Mouse (Mus musculus) forebrain, embryonic 13.5 days (tissue): ENCODE measurements around the gene Nfkbie. TPM values are rescaled to one million over a fixed set of nuclear protein-coding genes. Genes with fewer than 3 reads are reported as not detected.
A peak's percentile ranks its signal among the peaks of the same experiment; 100 is the strongest.

ENCODE experiments used
- ATAC-seq: fragments of 200-750 bp; cut with Nextera tagmentation; 2 replicates; pipeline ENCODE4 v1.8.0; 2017
- H3K27ac ChIP-seq: fragments of 300-500 bp; sonication (generic); 2 replicates; pipeline ENCODE4 v1.5.1; 2015; ENCODE audit warnings: inconsistent platforms, mild to moderate bottlenecking, moderate library complexity
- H3K27me3 ChIP-seq: fragments of 300-500 bp; sonication (generic); 2 replicates; pipeline ENCODE4 v1.6.1; 2015; ENCODE audit warnings: mild to moderate bottlenecking, inconsistent platforms
- H3K36me3 ChIP-seq: fragments of 300-500 bp; sonication (generic); 2 replicates; pipeline ENCODE4 v1.6.1; 2015; ENCODE audit warnings: mild to moderate bottlenecking, inconsistent platforms; ENCODE audit not compliant: poor library complexity, severe bottlenecking
- H3K4me1 ChIP-seq: fragments of 300-500 bp; sonication (generic); 2 replicates; pipeline ENCODE4 v1.6.1; 2015; ENCODE audit warnings: inconsistent platforms
- H3K4me2 ChIP-seq: fragments of 300-500 bp; sonication (generic); 2 replicates; pipeline ENCODE4 v1.6.1; 2015; ENCODE audit warnings: inconsistent platforms, mild to moderate bottlenecking, moderate library complexity
- H3K4me3 ChIP-seq: fragments of 300-500 bp; sonication (generic); 2 replicates; pipeline ENCODE4 v1.5.1; 2015; ENCODE audit warnings: mild to moderate bottlenecking, inconsistent platforms
- H3K9ac ChIP-seq: fragments of 300-500 bp; sonication (generic); 2 replicates; pipeline ENCODE4 v1.6.1; 2015; ENCODE audit warnings: mild to moderate bottlenecking, inconsistent platforms
- H3K9me3 ChIP-seq: fragments of 300-500 bp; sonication (generic); replicated peaks from 2 replicates; pipeline ENCODE4 v1.6.1; 2016; ENCODE audit warnings: inconsistent platforms
- WGBS: fragments of 180-500 bp; shearing (Covaris S2); methylation state at CpG from one replicate; pipeline ENCODE4 v1.1.7; 2015; 5-methylcytosine and 5-hydroxymethylcytosine counted together
- polyA plus RNA-seq: library from polyadenylated mRNA; unstranded; fragments of >200 nt; fragmentation: Nextera tagmentation; extraction: Ambion mirVana; gene quantifications from 2 replicates; pipeline ENCODE4 v1.2.1, GENCODE M21; 2015

Gene Nfkbie
- polyA plus RNA-seq, 1 experiment from 2014 or later: 5.1 TPM

GRCm38 (mm10) chr17:45596631-45597396 lies 41.3 kb downstream of the Nfkbie start:
- no peaks in the 10 kb centered on the region for H3K36me3 ChIP-seq
- H3K4me1 ChIP-seq: peaks cover 71% of the 10 kb centered on the region
- no peak overlapping the region; the same call in 1 of the 2 replicates for H3K4me2 ChIP-seq
- 29% methylated on average over 11 of the region's 11 CpGs for WGBS
- no peak overlapping the region for H3K4me3 ChIP-seq
- H3K9me3 ChIP-seq: no peaks in the 10 kb centered on the region
- peak; percentile 67 for ATAC-seq
- no peak overlapping the region for H3K9ac ChIP-seq
- H3K27me3 ChIP-seq: peaks cover 36% of the 10 kb centered on the region
- H3K27ac ChIP-seq: peak overlapping the region; percentile 78

- Histone ChIP-seq H3K9me3 (no peaks in the 10 kb centered on the region), H3K4me2 (no peak overlapping the region), H3K9ac (no peak overlapping the region), H3K27me3 (peaks cover 43% of the 10 kb centered on the region), H3K4me1 (peaks cover 63% of the 10 kb centered on the region), H3K36me3 (no peaks in the 10 kb centered on the region), H3K27ac (no peak overlapping the region), H3K4me3 (no peak overlapping the region)
- ATAC-seq: 0 out of 2 replicates have a peak, but pooled peaks have one; percentile 26
- 43% methylated on average over 3 of the region's 3 CpGs for WGBS
Measured at GRCm38 (mm10) chr17:45597787-45598186, 42.3 kb downstream of the Nfkbie start.

DNA sequence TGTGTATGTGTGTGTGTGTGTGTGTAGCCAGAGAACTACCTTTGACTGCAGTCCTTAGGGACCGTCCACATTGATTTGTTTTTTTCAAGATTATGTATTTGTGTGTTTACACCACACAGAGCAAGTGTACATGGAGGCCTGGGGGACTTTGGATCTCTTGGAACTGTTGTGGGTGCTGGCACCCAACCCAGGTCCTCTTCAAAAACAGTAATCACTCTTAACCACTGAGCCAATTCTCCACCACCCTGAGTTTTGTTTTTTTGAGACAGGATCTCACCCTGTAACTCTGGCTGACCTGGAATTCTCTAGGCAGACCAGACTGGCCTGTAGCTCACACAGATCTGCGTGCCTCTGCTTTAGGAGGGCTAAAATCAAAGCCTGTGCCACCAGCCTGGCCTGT lies 42.9 kb downstream of the Nfkbie start:
- Histone ChIP-seq H3K4me1 (peaks cover 57% of the 10 kb centered on the region), H3K9ac (no peak overlapping the region), H3K4me3 (no peak overlapping the region), H3K27me3 (peaks cover 43% of the 10 kb centered on the region), H3K9me3 (no peaks in the 10 kb centered on the region), H3K36me3 (no peaks in the 10 kb centered on the region), H3K4me2 (no peak overlapping the region), H3K27ac (no peak overlapping the region)
- no peak for ATAC-seq
- WGBS: 95% methylated on average over 2 of the region's 2 CpGs

GRCm38 (mm10) chr17:45598891-45599290 lies 43.4 kb downstream of the Nfkbie start:
- H3K4me2 ChIP-seq: peak overlapping the region; percentile 62
- 0 out of 2 replicates have a peak overlapping the region, but pooled peaks have one; percentile 32 for H3K4me3 ChIP-seq
- WGBS: 36% methylated on average over 3 of the region's 3 CpGs

DNA sequence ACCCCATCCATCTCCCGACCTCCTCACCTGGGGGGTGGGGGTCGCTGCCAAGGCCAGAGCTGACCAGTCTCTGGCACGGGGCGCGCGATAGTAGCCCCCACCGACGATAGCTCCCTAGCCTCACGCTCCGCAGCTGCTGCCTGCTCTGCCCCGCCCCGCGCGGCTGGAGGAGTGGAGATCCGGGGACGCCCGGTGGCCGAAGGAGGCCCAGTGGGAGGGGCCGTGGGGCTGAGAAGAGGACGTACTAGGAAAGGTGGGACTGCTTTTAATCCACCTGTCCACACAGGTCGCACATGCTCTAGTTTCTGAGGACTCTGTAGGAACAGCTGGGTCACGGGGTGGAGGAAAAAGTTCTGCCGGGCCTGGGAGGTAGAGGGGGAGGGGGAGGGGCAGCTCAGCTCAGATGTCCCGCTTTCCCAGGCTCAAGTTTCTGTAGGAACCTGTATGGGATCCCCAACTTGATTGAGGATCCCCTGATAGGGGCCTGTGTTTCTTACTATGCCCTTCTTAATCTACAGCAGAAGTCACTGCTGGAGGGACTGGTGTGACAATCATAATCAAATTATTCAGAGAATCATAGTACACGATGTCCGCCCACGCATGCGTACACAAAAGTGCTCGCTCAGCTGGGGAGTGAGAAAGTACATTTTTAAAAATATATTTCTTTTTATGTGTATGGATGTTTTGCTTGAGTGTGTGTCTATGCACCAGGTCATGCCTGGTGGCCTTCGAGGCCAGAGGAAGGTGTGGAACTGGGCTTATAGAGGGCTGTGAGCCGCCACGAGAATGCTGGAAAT lies 44.1 kb downstream of the Nfkbie start, which contains the start of gene Slc29a1:
Slc29a1 (minus strand) TSS at position 161 of the 797 bp plus-strand sequence.
- no peaks in the 10 kb centered on the region for H3K9me3 ChIP-seq
- 15% methylated on average over 31 of the region's 32 CpGs for WGBS
- no peak within 1 kb of the TSS for H3K27ac ChIP-seq
- ATAC-seq: no peak
- H3K4me3 ChIP-seq: peak within 1 kb of the TSS; percentile 32
- peaks cover 38% of the 10 kb centered on the region for H3K27me3 ChIP-seq
- H3K9ac ChIP-seq: peak within 1 kb of the TSS; percentile 55
- no peaks in the 10 kb centered on the region for H3K36me3 ChIP-seq
- H3K4me2 ChIP-seq: peak within 1 kb of the TSS; percentile 62
- H3K4me1 ChIP-seq: peaks cover 44% of the 10 kb centered on the region

More at GRCm38 (mm10) chr17:45598891-45599290, 43.4 kb downstream of the Nfkbie start:
- ATAC-seq: no peak
- Histone ChIP-seq H3K9me3 (no peaks in the 10 kb centered on the region), H3K9ac (peak overlapping the region; percentile 55; the same call in 1 of the 2 replicates), H3K27me3 (peaks cover 42% of the 10 kb centered on the region), H3K27ac (no peak overlapping the region), H3K36me3 (no peaks in the 10 kb centered on the region), H3K4me1 (peaks cover 52% of the 10 kb centered on the region)

- Histone ChIP-seq H3K27me3 (peaks cover 38% of the 10 kb centered on the region), H3K4me1 (peaks cover 38% of the 10 kb centered on the region), H3K4me3 (no peak overlapping the region), H3K27ac (no peak overlapping the region), H3K4me2 (no peak overlapping the region), H3K9me3 (no peaks in the 10 kb centered on the region), H3K9ac (no peak overlapping the region; the same call in 1 of the 2 replicates), H3K36me3 (no peaks in the 10 kb centered on the region)
- no peak for ATAC-seq
- WGBS: 60% methylated on average over 8 of the region's 8 CpGs
Measured at GRCm38 (mm10) chr17:45600267-45600666, 44.8 kb downstream of the Nfkbie start.

DNA sequence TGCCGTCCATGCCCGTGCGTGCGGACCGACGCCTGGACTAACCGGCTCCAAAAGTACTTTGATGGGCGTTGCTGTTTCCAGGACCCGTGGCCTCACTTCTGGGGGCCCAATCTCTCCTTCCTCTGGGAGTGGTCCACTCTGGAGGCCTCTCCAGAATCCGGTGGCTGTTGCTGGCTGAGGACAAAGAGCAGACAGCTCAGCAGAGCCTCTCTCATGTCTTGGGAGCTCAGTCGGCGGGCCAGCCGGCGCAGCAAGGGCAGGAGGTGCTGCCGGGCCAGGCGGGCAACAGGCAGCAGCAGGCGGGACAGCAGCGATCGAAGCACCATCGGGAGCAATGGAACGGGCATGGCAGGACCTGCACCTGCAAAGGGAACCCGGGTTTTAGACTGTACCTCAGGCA lies 45.8 kb downstream of the Nfkbie start:
- ATAC-seq: no peak
- peaks cover 27% of the 10 kb centered on the region for H3K4me1 ChIP-seq
- H3K27ac ChIP-seq: no peak overlapping the region
- 12% methylated on average over 22 of the region's 22 CpGs for WGBS
- H3K4me2 ChIP-seq: no peak overlapping the region
- no peak overlapping the region for H3K9ac ChIP-seq
- peaks cover 38% of the 10 kb centered on the region for H3K27me3 ChIP-seq
- H3K4me3 ChIP-seq: no peak overlapping the region
- no peaks in the 10 kb centered on the region for H3K9me3 ChIP-seq
- H3K36me3 ChIP-seq: no peaks in the 10 kb centered on the region

GRCm38 (mm10) chr17:45601877-45602304 lies 46.4 kb downstream of the Nfkbie start, which contains the start of gene Mymx:
Mymx (minus strand) TSS chr17:45602102.
- ATAC-seq: no peak
- Histone ChIP-seq H3K9me3 (no peaks in the 10 kb centered on the region), H3K4me1 (peaks cover 22% of the 10 kb centered on the region), H3K4me2 (no peak within 1 kb of the TSS), H3K27me3 (peaks cover 36% of the 10 kb centered on the region), H3K9ac (no peak within 1 kb of the TSS), H3K4me3 (no peak within 1 kb of the TSS), H3K27ac (no peak within 1 kb of the TSS), H3K36me3 (no peaks in the 10 kb centered on the region)
- WGBS: 38% methylated on average over 6 of the region's 6 CpGs

GRCm38 (mm10) chr17:45602984-45603383 lies 47.5 kb downstream of the Nfkbie start:
- H3K4me2 ChIP-seq: no peak overlapping the region

DNA sequence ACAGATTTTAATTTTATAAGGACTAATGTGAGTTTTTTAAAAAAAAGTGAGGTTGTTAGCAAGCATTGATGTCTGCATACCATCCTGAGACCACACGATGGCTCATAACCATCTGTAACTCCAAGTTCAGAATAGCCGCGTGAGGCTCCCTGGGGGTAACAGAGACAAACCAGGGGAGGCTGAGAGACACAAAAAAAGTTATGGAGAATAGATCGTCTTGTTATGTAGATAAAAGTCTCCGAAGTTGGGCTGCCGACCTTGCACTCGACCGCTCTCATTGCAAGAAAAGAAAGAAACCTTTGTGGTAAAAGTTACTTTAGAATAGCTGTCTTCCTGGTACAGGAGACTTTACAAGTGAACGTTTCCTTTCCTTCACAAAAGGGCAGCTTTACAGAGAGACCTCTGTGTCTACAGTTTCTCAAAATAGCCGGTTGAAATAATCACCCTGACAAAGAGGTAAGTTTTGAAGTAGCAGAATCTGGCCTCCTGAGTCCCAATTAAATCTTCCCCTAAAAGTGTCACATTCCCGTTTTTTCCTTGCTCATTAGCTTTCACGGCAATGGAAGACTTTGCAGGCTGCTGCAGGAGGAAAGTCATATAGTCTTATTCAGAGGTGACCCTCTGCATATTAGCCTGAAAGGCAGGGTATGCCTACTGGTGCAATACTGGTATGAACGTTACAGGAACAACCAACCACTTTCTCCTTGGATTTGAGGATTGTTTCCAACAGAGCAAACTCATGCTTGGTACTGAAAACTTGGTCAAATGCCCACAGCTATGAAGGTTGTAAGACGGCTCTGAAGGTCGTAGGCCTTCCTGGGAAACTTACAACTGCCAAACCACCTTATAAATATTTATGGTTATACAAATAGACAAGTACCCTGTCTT lies 51.7 kb downstream of the Nfkbie start:
- Histone ChIP-seq H3K36me3 (no peaks in the 10 kb centered on the region), H3K4me1 (no peaks in the 10 kb centered on the region), H3K27me3 (peaks cover 2% of the 10 kb centered on the region; the same call in 1 of the 2 replicates), H3K4me3 (no peak overlapping the region), H3K4me2 (no peak overlapping the region), H3K9me3 (no peaks in the 10 kb centered on the region; the same call in 1 of the 2 replicates), H3K27ac (no peak overlapping the region), H3K9ac (no peak overlapping the region)
- 79% methylated on average over 15 of the region's 15 CpGs for WGBS
- no peak for ATAC-seq

More at GRCm38 (mm10) chr17:45602984-45603383, 47.5 kb downstream of the Nfkbie start:
- Histone ChIP-seq H3K27ac (no peak overlapping the region), H3K9ac (no peak overlapping the region), H3K9me3 (no peaks in the 10 kb centered on the region; the same call in 1 of the 2 replicates), H3K4me3 (no peak overlapping the region), H3K27me3 (peaks cover 32% of the 10 kb centered on the region), H3K4me1 (peaks cover 18% of the 10 kb centered on the region), H3K36me3 (no peaks in the 10 kb centered on the region)
- 71% methylated on average over 3 of the region's 3 CpGs for WGBS
- no peak for ATAC-seq

- Histone ChIP-seq H3K9me3 (no peaks in the 10 kb centered on the region; the same call in 1 of the 2 replicates), H3K4me2 (no peak overlapping the region), H3K4me1 (no peaks in the 10 kb centered on the region), H3K27ac (no peak overlapping the region), H3K27me3 (no peaks in the 10 kb centered on the region), H3K36me3 (no peaks in the 10 kb centered on the region), H3K9ac (no peak overlapping the region), H3K4me3 (no peak overlapping the region)
- ATAC-seq: no peak
- 83% methylated on average over 4 of the region's 4 CpGs for WGBS
Measured at GRCm38 (mm10) chr17:45608396-45608795, 52.9 kb downstream of the Nfkbie start.
